Mouse (Mus musculus) kidney, postnatal 4 days (tissue): ENCODE data around the gene Serpinb1a.

Source experiments
- DNase-seq, 2 experiments: peaks; one replicate each; pipeline ENCODE4 v3.0.0; 2021; ENCODE audit warnings: mixed read lengths in 2 of 2

Serpinb1a gene

DNA sequence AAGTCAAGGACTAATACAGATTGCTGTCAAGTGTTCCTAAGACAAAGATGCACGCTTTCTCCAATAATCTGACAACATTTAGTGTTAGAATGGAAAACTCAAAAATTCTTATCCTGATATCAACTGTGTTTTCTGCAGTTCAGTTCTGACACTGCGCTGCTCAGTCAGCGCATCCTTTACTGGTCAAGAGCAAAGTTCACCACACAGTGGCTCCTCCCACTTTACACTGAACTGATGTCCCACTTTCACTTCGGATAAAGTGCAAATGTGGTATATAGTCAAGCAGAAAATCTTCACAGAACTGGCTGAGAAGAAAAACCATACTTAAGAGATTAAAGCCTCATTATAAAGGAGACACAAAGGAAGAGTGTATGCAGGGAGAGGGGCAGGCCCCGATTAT lies 55.8 kb downstream of the Serpinb1a start:
- peak in 1 of 2 experiments; percentile 29 for DNase-seq

DNA sequence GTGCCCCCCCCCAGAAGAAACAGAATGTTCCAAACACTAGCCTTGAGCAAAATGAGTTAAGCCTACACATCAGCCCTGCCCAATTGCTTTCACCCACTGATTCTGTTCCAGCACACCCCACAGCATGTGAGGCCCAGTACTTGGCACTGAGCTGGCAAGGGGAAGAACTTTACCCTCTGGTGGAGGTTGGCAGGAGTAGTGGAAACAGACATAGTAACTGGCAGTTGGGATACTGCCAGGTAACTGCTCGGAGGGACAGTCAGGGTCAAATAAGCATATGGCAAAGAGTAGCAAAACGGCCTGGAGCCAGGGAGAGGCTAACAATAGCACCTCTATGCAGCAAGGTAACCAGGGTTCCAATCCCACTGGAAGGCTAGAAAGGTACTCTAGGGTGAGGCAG lies 56.4 kb downstream of the Serpinb1a start:
- peak; percentile 12 to 39 for DNase-seq
